Mouse (Mus musculus) embryonic facial prominence, embryonic 11.5 days (tissue): Measurements from ENCODE around the gene Nek4. TPM values are rescaled to one million over a fixed set of nuclear protein-coding genes. Genes with fewer than 3 reads are reported as not detected.

Source experiments
- ATAC-seq: fragments of 200-750 bp; cut with Nextera tagmentation; replicated peaks from 2 replicates; pipeline ENCODE4 v1.8.0; 2017; ENCODE audit warnings: low read depth; ENCODE audit not compliant: insufficient number of reproducible peaks, low FRiP score, low TSS enrichment
- DNase-seq: peaks from one replicate; pipeline ENCODE4 v3.0.0-alpha.2; 2015; ENCODE audit warnings: low spot score
- H3K27ac ChIP-seq: fragments of 300-500 bp; sonication (generic); replicated peaks from 2 replicates; pipeline ENCODE4 v1.5.1; 2014; ENCODE audit warnings: mild to moderate bottlenecking, low read depth, low read length, control low read depth
- H3K27me3 ChIP-seq: fragments of 300-500 bp; sonication (generic); 2 replicates; pipeline ENCODE4 v1.6.1; 2014; ENCODE audit warnings: mild to moderate bottlenecking, low read length, moderate library complexity, mixed read lengths; ENCODE audit not compliant: control insufficient read depth, insufficient read depth
- H3K36me3 ChIP-seq: fragments of 300-500 bp; sonication (generic); replicated peaks from 2 replicates; pipeline ENCODE4 v1.6.1; 2014; ENCODE audit warnings: low read depth, mild to moderate bottlenecking, low read length, moderate library complexity, mixed read lengths; ENCODE audit not compliant: control insufficient read depth, insufficient read depth
- H3K4me1 ChIP-seq: fragments of 300-500 bp; sonication (generic); 2 replicates; pipeline ENCODE4 v1.6.1; 2014; ENCODE audit warnings: low read length, mixed read lengths; ENCODE audit not compliant: control insufficient read depth, insufficient read depth
- H3K4me2 ChIP-seq: fragments of 300-500 bp; sonication (generic); 2 replicates; pipeline ENCODE4 v1.6.1; 2014; ENCODE audit warnings: low read depth, mild to moderate bottlenecking, control low read depth, low read length, moderate library complexity
- H3K4me3 ChIP-seq: fragments of 300-500 bp; sonication (generic); 2 replicates; pipeline ENCODE4 v1.5.1; 2014; ENCODE audit warnings: low read depth, low read length, control low read depth
- H3K9ac ChIP-seq: fragments of 300-500 bp; sonication (generic); replicated peaks from 2 replicates; pipeline ENCODE4 v1.6.1; 2014; ENCODE audit warnings: mild to moderate bottlenecking, control low read depth, low read length
- H3K9me3 ChIP-seq: fragments of 300-500 bp; sonication (generic); replicated peaks from 2 replicates; pipeline ENCODE4 v1.6.1; 2016; ENCODE audit warnings: mild to moderate bottlenecking, low read length, inconsistent platforms, mixed read lengths; ENCODE audit not compliant: control insufficient read depth
- WGBS: fragments of 180-500 bp; shearing (Covaris S2); extraction: QIAGEN DNeasy Blood & Tissue Kit; methylation state at CpG from one replicate; pipeline ENCODE4 v1.1.7; 2014; 5-methylcytosine and 5-hydroxymethylcytosine counted together
- polyA plus RNA-seq: library from polyadenylated mRNA; unstranded; fragments of >200 nt; fragmentation: Nextera tagmentation; extraction: Ambion mirVana; gene quantifications from 2 replicates; pipeline ENCODE4 v1.2.1, GENCODE M21; 2014

Gene Nek4
- polyA plus RNA-seq: 14.0 and 14.6 TPM in 2 replicates

DNA sequence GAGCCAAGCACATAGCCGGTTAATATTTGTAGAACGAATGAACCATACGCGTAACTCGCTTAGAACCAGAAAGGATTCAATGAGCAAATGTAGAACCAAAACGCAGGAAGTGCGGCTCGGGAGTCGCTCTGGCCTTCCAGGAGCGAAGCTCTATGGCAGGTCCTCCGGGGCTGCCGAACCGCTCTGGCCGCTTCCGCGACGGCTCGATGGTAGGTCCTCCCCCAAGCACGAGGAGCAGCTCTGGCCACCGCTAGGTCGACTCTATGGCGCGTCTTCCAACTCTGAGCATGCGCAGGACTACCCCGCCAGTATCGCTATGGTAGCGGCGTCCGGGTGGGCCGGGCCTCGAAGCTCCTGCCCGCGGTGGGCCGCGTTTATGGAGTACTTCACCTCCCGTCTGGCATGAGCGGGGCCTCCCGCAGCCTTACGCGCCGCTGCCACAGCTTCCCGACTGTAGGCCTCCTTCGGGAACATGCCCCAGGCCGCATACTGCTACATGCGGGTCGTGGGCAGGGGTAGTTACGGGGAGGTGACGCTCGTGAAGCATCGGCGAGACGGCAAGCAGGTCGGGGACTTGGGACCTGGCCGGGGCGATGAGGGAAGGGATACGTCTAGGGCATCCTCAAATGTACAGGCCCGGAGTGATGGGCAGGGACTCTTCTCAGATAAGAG, at the start of gene Nek4:
Nek4 (plus strand) TSS at position 224 of the 672 bp plus-strand sequence.
- no peaks in the 10 kb centered on the region for H3K4me1 ChIP-seq
- DNase-seq (peak; percentile 98), ATAC-seq (peak; percentile 99)
- H3K36me3 ChIP-seq: no peaks in the 10 kb centered on the region
- H3K9ac ChIP-seq: peak within 1 kb of the TSS; percentile 87
- H3K9me3 ChIP-seq: no peaks in the 10 kb centered on the region
- under 1% methylated on average over 57 of the region's 57 CpGs for WGBS
- H3K27me3 ChIP-seq: no peaks in the 10 kb centered on the region
- H3K4me3 ChIP-seq: peak within 1 kb of the TSS; percentile 75
- H3K4me2 ChIP-seq: peak within 1 kb of the TSS; percentile 49
- H3K27ac ChIP-seq: no peak within 1 kb of the TSS

DNA sequence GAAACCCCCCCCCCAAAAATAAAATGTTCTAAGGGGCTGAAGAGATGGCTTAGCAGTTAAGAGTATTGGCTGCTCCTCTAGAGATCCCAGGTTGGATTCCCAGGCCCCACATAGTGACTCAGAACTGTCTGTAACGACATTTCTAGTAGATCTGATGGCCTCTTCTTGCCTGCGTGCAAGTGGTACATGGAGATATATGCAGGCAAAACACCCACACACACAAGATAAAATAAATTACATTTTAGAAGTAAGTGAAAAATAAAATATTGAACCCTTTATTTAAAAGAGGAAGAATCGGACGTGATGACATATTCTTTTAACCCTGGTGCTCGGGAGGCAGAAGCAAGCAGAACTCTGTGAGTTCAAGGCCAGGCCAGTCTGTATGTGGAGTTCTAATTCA, 48.5 kb upstream of the Nek4 start:
- Histone ChIP-seq H3K9me3 (no peaks in the 10 kb centered on the region), H3K9ac (no peak overlapping the region), H3K4me1 (no peaks in the 10 kb centered on the region), H3K27me3 (no peaks in the 10 kb centered on the region), H3K36me3 (no peaks in the 10 kb centered on the region), H3K4me2 (no peak overlapping the region), H3K27ac (no peak overlapping the region), H3K4me3 (no peak overlapping the region)
- ATAC-seq: no peak
- no peak for DNase-seq
- 90% methylated on average over 5 of the region's 5 CpGs for WGBS

GRCm38 (mm10) chr14:30903036-30903435, 48.1 kb upstream of the Nek4 start:
- no peaks in the 10 kb centered on the region for H3K9me3 ChIP-seq
- WGBS: 70% methylated on average over 3 of the region's 3 CpGs
- DNase-seq: no peak

GRCm38 (mm10) chr14:30904307-30904706, 46.9 kb upstream of the Nek4 start:
- no peaks in the 10 kb centered on the region for H3K4me1 ChIP-seq
- H3K27ac ChIP-seq: no peak overlapping the region
- H3K27me3 ChIP-seq: no peaks in the 10 kb centered on the region
- H3K9me3 ChIP-seq: no peaks in the 10 kb centered on the region
- DNase-seq (no peak), ATAC-seq (no peak)
- no peak overlapping the region for H3K4me2 ChIP-seq
- no peak overlapping the region for H3K4me3 ChIP-seq
- no peak overlapping the region for H3K9ac ChIP-seq
- WGBS: 83% methylated on average over 8 of the region's 8 CpGs
- H3K36me3 ChIP-seq: no peaks in the 10 kb centered on the region

More at GRCm38 (mm10) chr14:30903036-30903435, 48.1 kb upstream of the Nek4 start:
- Histone ChIP-seq H3K4me3 (no peak overlapping the region), H3K27me3 (no peaks in the 10 kb centered on the region), H3K4me1 (no peaks in the 10 kb centered on the region), H3K36me3 (no peaks in the 10 kb centered on the region), H3K27ac (no peak overlapping the region), H3K4me2 (no peak overlapping the region), H3K9ac (no peak overlapping the region)
- ATAC-seq: no peak

GRCm38 (mm10) chr14:30906001-30906400, 45.2 kb upstream of the Nek4 start:
- Histone ChIP-seq H3K4me3 (no peak overlapping the region), H3K4me1 (no peaks in the 10 kb centered on the region), H3K4me2 (no peak overlapping the region), H3K27me3 (no peaks in the 10 kb centered on the region), H3K36me3 (no peaks in the 10 kb centered on the region), H3K27ac (no peak overlapping the region), H3K9me3 (no peaks in the 10 kb centered on the region), H3K9ac (no peak overlapping the region)
- 94% methylated on average over 6 of the region's 6 CpGs for whole genome bisulfite sequencing
- no peak for ATAC-seq
- no peak for DNase-seq

DNA sequence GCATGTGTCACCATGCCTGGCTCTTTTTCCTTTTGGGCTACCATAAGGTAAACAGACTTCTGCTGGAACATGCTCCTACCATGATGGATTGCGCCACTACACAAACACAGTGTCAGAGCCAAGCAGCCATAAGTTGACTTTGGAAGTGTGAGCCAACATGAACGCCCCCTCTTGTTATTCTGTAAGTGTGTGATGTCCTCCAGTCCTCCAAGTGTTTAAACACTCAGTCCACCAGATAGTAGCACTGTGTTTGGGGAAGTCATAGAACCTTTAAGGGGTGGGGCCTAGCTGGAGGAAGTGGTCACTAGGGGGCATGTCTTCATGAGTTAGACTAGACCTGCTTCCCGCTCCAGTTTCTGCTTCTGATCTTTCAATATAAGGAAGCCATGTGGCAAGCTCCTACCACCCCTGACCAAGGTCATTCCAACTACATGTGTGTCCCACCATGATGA, 43.3 kb upstream of the Nek4 start:
- WGBS: 80% methylated on average over 3 of the region's 3 CpGs
- H3K36me3 ChIP-seq: no peaks in the 10 kb centered on the region
- DNase-seq (no peak), ATAC-seq (no peak)
- no peaks in the 10 kb centered on the region for H3K4me1 ChIP-seq
- H3K27ac ChIP-seq: no peak overlapping the region
- no peak overlapping the region for H3K9ac ChIP-seq
- H3K9me3 ChIP-seq: no peaks in the 10 kb centered on the region
- H3K27me3 ChIP-seq: no peaks in the 10 kb centered on the region
- no peak overlapping the region for H3K4me3 ChIP-seq
- H3K4me2 ChIP-seq: no peak overlapping the region

DNA sequence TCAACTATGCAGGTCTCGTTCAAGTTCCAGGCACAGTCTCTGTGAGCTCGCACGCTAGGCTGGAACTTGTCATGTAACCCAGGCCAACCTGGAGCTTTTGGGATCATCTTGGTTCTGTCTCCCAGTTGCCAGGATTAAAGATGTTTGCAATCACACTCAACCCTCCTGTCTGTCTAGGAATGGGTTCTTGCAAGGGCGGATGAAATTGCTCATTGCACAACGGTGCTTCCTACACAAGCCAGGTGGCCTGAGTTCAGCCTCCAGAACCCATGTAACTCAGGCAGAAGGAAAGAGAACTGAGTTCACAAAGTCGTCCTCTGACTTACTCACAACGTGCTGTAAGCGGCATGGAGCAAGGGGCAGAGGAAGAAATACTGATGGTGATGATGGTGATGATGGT, 40.0 kb upstream of the Nek4 start:
- Histone ChIP-seq H3K36me3 (no peaks in the 10 kb centered on the region), H3K27me3 (no peaks in the 10 kb centered on the region), H3K4me3 (no peak overlapping the region), H3K9me3 (no peaks in the 10 kb centered on the region), H3K4me1 (no peaks in the 10 kb centered on the region), H3K27ac (no peak overlapping the region), H3K4me2 (no peak overlapping the region), H3K9ac (no peak overlapping the region)
- DNase-seq (no peak), ATAC-seq (no peak)
- 93% methylated on average over 8 of the region's 8 CpGs for WGBS

GRCm38 (mm10) chr14:30912641-30913040, 38.5 kb upstream of the Nek4 start:
- no peaks in the 10 kb centered on the region for H3K27me3 ChIP-seq
- no peak overlapping the region for H3K27ac ChIP-seq
- WGBS: 79% methylated on average over 8 of the region's 8 CpGs
- no peaks in the 10 kb centered on the region for H3K36me3 ChIP-seq
- no peaks in the 10 kb centered on the region for H3K4me1 ChIP-seq
- no peak overlapping the region for H3K4me3 ChIP-seq
- ATAC-seq: no peak
- no peak overlapping the region for H3K4me2 ChIP-seq
- no peak for DNase-seq
- no peak overlapping the region for H3K9ac ChIP-seq
- no peaks in the 10 kb centered on the region for H3K9me3 ChIP-seq
